32 mouse cellular contexts compared by ENCODE assay signal in the genomic region with DNA sequence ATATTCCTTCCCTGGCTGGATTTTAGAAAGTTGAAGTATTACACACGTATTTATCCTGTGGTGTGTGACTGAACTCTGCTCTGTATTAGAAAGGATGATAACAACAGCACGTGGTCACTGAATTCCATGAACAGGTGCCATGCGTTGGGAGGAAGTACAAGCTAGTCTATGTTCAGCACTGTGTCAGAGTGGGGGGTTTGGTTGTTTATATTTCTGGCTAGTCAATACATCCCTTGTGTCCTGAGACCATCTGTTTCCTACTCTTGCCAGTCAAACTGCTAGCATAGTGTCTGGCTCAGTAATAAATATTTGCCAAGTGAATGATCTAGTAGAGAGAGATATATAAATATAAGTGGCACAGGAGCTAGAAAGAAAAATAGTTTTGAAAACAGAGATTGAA. TPM values are rescaled to one million over a fixed set of nuclear protein-coding genes. Genes with fewer than 3 reads are reported as not detected.
DNase-seq lines count a peak whose midpoint lies in the region; ATAC-seq and TF ChIP-seq lines count a peak whose summit lies in the region.
"Had no signal": no experiment of that assay in that cellular context is flagged by ENCODE, and none has a peak within 500 bp of the region (broad histone marks: within the 10 kb centered on the region; RNA-seq: fewer than 3 reads in every experiment).

No protein-coding gene starts in this region.

- no peak overlapping the region for H3K9ac ChIP-seq in forebrain, postnatal 0 days
- no peak overlapping the region for H3K9ac ChIP-seq in forebrain, embryonic 15.5 days (replicated peaks)
- H3K9ac ChIP-seq in lung, embryonic 14.5 days, result no peak overlapping the region
- H3K9ac ChIP-seq: embryonic facial prominence, embryonic 15.5 days; forebrain, embryonic 13.5 days; kidney, embryonic 15.5 days; limb, embryonic 13.5 days; neural tube, embryonic 13.5 days had no signal

- no peak overlapping the region for H3K4me3 ChIP-seq in forebrain, postnatal 0 days (ENCODE audit: low read depth, low read length)
- H3K4me3 ChIP-seq in forebrain, embryonic 15.5 days, result no peak overlapping the region
- H3K4me3 ChIP-seq in lung, embryonic 14.5 days (ENCODE audit: low read depth, low read length), result no peak overlapping the region
- H3K4me3 ChIP-seq: embryonic facial prominence, embryonic 15.5 days; forebrain, embryonic 13.5 days; gastrocnemius, adult 2 months; kidney, embryonic 15.5 days; limb, embryonic 13.5 days; neural tube, embryonic 13.5 days had no signal

- H3K9me3 ChIP-seq in forebrain, postnatal 0 days (ENCODE audit: low read length), result no peaks in the 10 kb centered on the region
- H3K9me3 ChIP-seq in forebrain, embryonic 15.5 days, result no peaks in the 10 kb centered on the region
- H3K9me3 ChIP-seq in lung, embryonic 14.5 days (ENCODE audit: low read depth, low read length), result no peaks in the 10 kb centered on the region
- H3K9me3 ChIP-seq: embryonic facial prominence, embryonic 15.5 days; forebrain, embryonic 13.5 days; kidney, embryonic 15.5 days; limb, embryonic 13.5 days; neural tube, embryonic 13.5 days had no signal

- WGBS in forebrain, postnatal 0 days, result 63% methylated on average over 3 of the region's 3 CpGs
- WGBS in forebrain, embryonic 15.5 days, result 79% methylated on average over 3 of the region's 3 CpGs
- 30% methylated on average over 3 of the region's 3 CpGs for WGBS in lung, embryonic 14.5 days

- no peaks in the 10 kb centered on the region for H3K36me3 ChIP-seq in forebrain, postnatal 0 days (ENCODE audit: insufficient read depth)
- no peaks in the 10 kb centered on the region for H3K36me3 ChIP-seq in forebrain, embryonic 15.5 days
- no peaks in the 10 kb centered on the region for H3K36me3 ChIP-seq in lung, embryonic 14.5 days (ENCODE audit: insufficient read depth)
- H3K36me3 ChIP-seq: embryonic facial prominence, embryonic 15.5 days; kidney, embryonic 15.5 days; limb, embryonic 13.5 days; neural tube, embryonic 13.5 days had no signal

- no peak for TF ChIP-seq CTCF in forebrain, postnatal 0 days (IDR thresholded peaks at IDR 0.05; ENCODE audit: low read depth)
- no peak for TF ChIP-seq CTCF in lung, embryonic 14.5 days (IDR thresholded peaks at IDR 0.05; ENCODE audit: low read depth)

- H3K4me2 ChIP-seq in forebrain, postnatal 0 days (ENCODE audit: low read depth), result no peak overlapping the region
- no peak overlapping the region for H3K4me2 ChIP-seq in forebrain, embryonic 15.5 days (replicated peaks)
- H3K4me2 ChIP-seq in lung, embryonic 14.5 days, result no peak overlapping the region
- H3K4me2 ChIP-seq: embryonic facial prominence, embryonic 15.5 days; forebrain, embryonic 13.5 days; heart, embryonic 11.5 days; kidney, embryonic 15.5 days; limb, embryonic 13.5 days; liver, embryonic 11.5 days; neural tube, embryonic 13.5 days had no signal

- peak; percentile 60 to 71 for DNase-seq in cerebellum, postnatal 10 days
- DNase-seq in cerebellum, adult 11 months, result no peak
- DNase-seq in forebrain, postnatal 0 days, result no peak
- no peak for DNase-seq in lung, embryonic 14.5 days
- no peak for DNase-seq in lung, adult 18-20 months
- peak; percentile 18 for DNase-seq in mesoderm, embryonic 11.5 days (ENCODE audit: low read depth, low spot score)
- DNase-seq in layer of hippocampus, adult 8-10 months (ENCODE audit: low spot score in 2 of 2), result no peak
- DNase-seq: adrenal gland, adult 2 months; adrenal gland, postnatal 36 days; cerebellum, adult 9-11 months; gastrocnemius, adult 2 months; gastrocnemius, postnatal 36 days; heart, adult 18-20 months; heart, postnatal 36 days; kidney, adult 11 months; kidney, postnatal 25 days; lung, postnatal 4 days; thymus, adult 2 months; thymus, postnatal 36 days had no signal

- no peak overlapping the region for H3K27ac ChIP-seq in forebrain, postnatal 0 days (ENCODE audit: low read depth, low read length)
- no peak overlapping the region for H3K27ac ChIP-seq in forebrain, embryonic 15.5 days (replicated peaks)
- no peak overlapping the region for H3K27ac ChIP-seq in lung, embryonic 14.5 days (ENCODE audit: low read depth)
- H3K27ac ChIP-seq: embryonic facial prominence, embryonic 15.5 days; forebrain, embryonic 13.5 days; gastrocnemius, adult 2 months; kidney, embryonic 15.5 days; limb, embryonic 13.5 days; neural tube, embryonic 13.5 days had no signal

- no peaks in the 10 kb centered on the region for H3K27me3 ChIP-seq in forebrain, postnatal 0 days (ENCODE audit: insufficient read depth, low read length)
- no peaks in the 10 kb centered on the region for H3K27me3 ChIP-seq in forebrain, embryonic 15.5 days
- no peaks in the 10 kb centered on the region for H3K27me3 ChIP-seq in lung, embryonic 14.5 days (ENCODE audit: insufficient read depth, low read length)
- H3K27me3 ChIP-seq: CH12.LX; embryonic facial prominence, embryonic 15.5 days; forebrain, embryonic 13.5 days; kidney, embryonic 15.5 days; limb, embryonic 13.5 days; neural tube, embryonic 13.5 days had no signal

- H3K4me1 ChIP-seq in forebrain, postnatal 0 days (ENCODE audit: insufficient read depth), result no peaks in the 10 kb centered on the region
- no peaks in the 10 kb centered on the region for H3K4me1 ChIP-seq in forebrain, embryonic 15.5 days
- H3K4me1 ChIP-seq in lung, embryonic 14.5 days (ENCODE audit: insufficient read depth), result no peaks in the 10 kb centered on the region
- H3K4me1 ChIP-seq: embryonic facial prominence, embryonic 15.5 days; forebrain, embryonic 13.5 days; kidney, embryonic 15.5 days; limb, embryonic 13.5 days; neural tube, embryonic 13.5 days had no signal

- peak; percentile 40 for ATAC-seq in forebrain, postnatal 0 days
- ATAC-seq in forebrain, embryonic 15.5 days (replicated peaks), result no peak
- peak; percentile 21; the same call in 1 of the 2 replicates for ATAC-seq in lung, embryonic 14.5 days (ENCODE audit: insufficient read depth)
- ATAC-seq: activated CD4-positive, CD25-positive, alpha-beta regulatory T cell, adult 4 months; forebrain, embryonic 13.5 days; inflammation-experienced regulatory T-cells, adult 6 months; lung, postnatal 0 days had no signal

RNA-seq across cellular contexts. Expression of a gene that starts 31.5 kb away (rescaled TPM):
- total RNA-seq in forebrain, postnatal 0 days (2014; rRNA removed), result 58.0 and 82.4 TPM in 2 replicates
- 15.1 and 26.8 TPM in 2 replicates for polyA plus RNA-seq in forebrain, postnatal 0 days (2015; fragmentation: Nextera tagmentation; extraction: Ambion mirVana)
- polyA plus RNA-seq in forebrain, embryonic 15.5 days (2015; fragmentation: Nextera tagmentation; extraction: Ambion mirVana), result 7.5 and 7.7 TPM in 2 replicates
- polyA plus RNA-seq in lung, embryonic 14.5 days (2014; fragmentation: Nextera tagmentation; extraction: Ambion mirVana), result 0.45 and 0.55 TPM in 2 replicates
- total RNA-seq in layer of hippocampus, adult 8-10 months (2022), result 10 to 100 TPM; 32.5 to 34.5 (median 33.4) TPM
- total RNA-seq: CH12.LX; megakaryocyte-erythroid progenitor cell, adult 5-6 weeks had no signal
- polyA plus RNA-seq: activated CD4-positive, CD25-positive, alpha-beta regulatory T cell, adult 4 months; inflammation-experienced regulatory T-cells, adult 6 months had no signal

Comparison
In these comparisons a context has a peak if more than half of its experiments do, and no peak if none do; other contexts are left out.
1. DNase-seq: peak in cerebellum, postnatal 10 days (2 of 2) and mesoderm, embryonic 11.5 days (single experiment); none in cerebellum, adult 11 months (single experiment), forebrain, postnatal 0 days (single experiment), lung, embryonic 14.5 days (single experiment), lung, adult 18-20 months (0 of 2) and layer of hippocampus, adult 8-10 months (0 of 2).